Mouse (Mus musculus) CH12.LX (cell line): ENCODE data around the gene 3110009E18Rik.

Experiments
- CHD2 ChIP-seq: IDR thresholded peaks from 2 replicates; pipeline ENCODE4 v1.6.1; 2011; ENCODE audit warnings: low read length, improper control_type of control experiment
- CTCF ChIP-seq, 2 experiments: IDR thresholded peaks in 1 of 2; conservative IDR thresholded peaks in 1 of 2; 2 replicates each; pipeline ENCODE4 v1.5.1; 2011 to 2012; ENCODE audit warnings: low read depth in 2 of 2, low read length in 2 of 2, improper control_type of control experiment in 1 of 2, inconsistent platforms in 1 of 2, mild to moderate bottlenecking in 1 of 2, moderate library complexity in 1 of 2
- E2F4 ChIP-seq: IDR thresholded peaks from 2 replicates; pipeline ENCODE4 v1.6.1; 2011; ENCODE audit warnings: low read depth, low read length, improper control_type of control experiment; ENCODE audit not compliant: insufficient replicate concordance
- ELF1 ChIP-seq: IDR thresholded peaks from 2 replicates; pipeline ENCODE4 v1.6.1; 2014; ENCODE audit warnings: low read depth, mild to moderate bottlenecking, inconsistent platforms, low read length, improper control_type of control experiment
- MAFK ChIP-seq: IDR thresholded peaks from 2 replicates; pipeline ENCODE4 v1.6.1; 2011; ENCODE audit warnings: low read length, improper control_type of control experiment; ENCODE audit not compliant: insufficient replicate concordance
- MYC ChIP-seq: IDR thresholded peaks from 2 replicates; pipeline ENCODE4 v1.6.1; 2011; ENCODE audit warnings: low read depth, mild to moderate bottlenecking, improper control_type of control experiment, low read length
- NELFE ChIP-seq: IDR thresholded peaks from 2 replicates; pipeline ENCODE4 v1.6.1; 2011; ENCODE audit warnings: low read depth, low read length, improper control_type of control experiment
- POLR2A ChIP-seq: IDR thresholded peaks from 2 replicates; pipeline ENCODE4 v1.6.1; 2011; ENCODE audit warnings: low read depth, mild to moderate bottlenecking, improper control_type of control experiment, low read length
- POLR2AphosphoS2 ChIP-seq: IDR thresholded peaks from 2 replicates; pipeline ENCODE4 v1.6.1; 2011; ENCODE audit warnings: low read depth, low read length, improper control_type of control experiment
- USF2 ChIP-seq: conservative IDR thresholded peaks from 2 replicates; pipeline ENCODE4 v1.6.1; 2011; ENCODE audit warnings: low read depth, low read length, improper control_type of control experiment
- ZNF384 ChIP-seq: IDR thresholded peaks from 2 replicates; pipeline ENCODE4 v1.6.1; 2012; ENCODE audit warnings: low read depth, low read length, improper control_type of control experiment, inconsistent platforms

GRCm38 (mm10) chr1:120115671-120116081 is 5.3 kb upstream of the 3110009E18Rik start:
- TF ChIP-seq NELFE: no peak
- no peak for TF ChIP-seq POLR2A
- no peak for TF ChIP-seq CTCF (conservative IDR thresholded peaks at IDR 0.05 in 1 of 2, IDR thresholded peaks at IDR 0.05 in 1 of 2; ENCODE audit: low read depth in 2 of 2, low read length in 2 of 2)
- TF ChIP-seq USF2: no peak
- no peak for TF ChIP-seq POLR2AphosphoS2
- no peak for TF ChIP-seq ZNF384
- TF ChIP-seq MYC: no peak
- TF ChIP-seq ELF1: no peak
- TF ChIP-seq E2F4: no peak
- TF ChIP-seq CHD2: no peak
- no peak for TF ChIP-seq MAFK
